Comparison of ENCODE assay signal across 11 mouse cellular contexts in genomic region chr11:88989530-88989929, GRCm38 (mm10). TPM values are rescaled to one million over a fixed set of nuclear protein-coding genes. Genes with fewer than 3 reads are reported as not detected.
A peak's percentile ranks its signal among the peaks of the same experiment; 100 is the strongest.
DNase-seq lines count a peak whose midpoint lies in the region; ATAC-seq lines count a peak whose summit lies in the region.
"Had no signal": no experiment of that assay in that cellular context is flagged by ENCODE, and none has a peak within 500 bp of the region (broad histone marks: within the 10 kb centered on the region; RNA-seq: fewer than 3 reads in every experiment).

No protein-coding gene starts in this region.

- H3K27me3 ChIP-seq in midbrain, embryonic 14.5 days (ENCODE audit: control insufficient read depth, insufficient read depth, low read length) = no peaks in the 10 kb centered on the region
- H3K27me3 ChIP-seq in midbrain, embryonic 10.5 days (ENCODE audit: low read depth, poor library complexity, severe bottlenecking) = no peaks in the 10 kb centered on the region
- no peaks in the 10 kb centered on the region for H3K27me3 ChIP-seq in intestine, embryonic 15.5 days (replicated peaks)

- no peaks in the 10 kb centered on the region for H3K9me3 ChIP-seq in midbrain, embryonic 14.5 days (ENCODE audit: control insufficient read depth, low read length)
- H3K9me3 ChIP-seq in midbrain, embryonic 10.5 days (replicated peaks) = no peaks in the 10 kb centered on the region
- no peaks in the 10 kb centered on the region for H3K9me3 ChIP-seq in intestine, embryonic 15.5 days

- 75% methylated on average over 5 of the region's 5 CpGs for WGBS in midbrain, embryonic 14.5 days
- 72% methylated on average over 5 of the region's 5 CpGs for WGBS in midbrain, embryonic 10.5 days
- WGBS in intestine, embryonic 15.5 days = 60% methylated on average over 5 of the region's 5 CpGs

- no peak overlapping the region for H3K4me2 ChIP-seq in midbrain, embryonic 14.5 days (ENCODE audit: low read length)
- no peak overlapping the region for H3K4me2 ChIP-seq in intestine, embryonic 15.5 days (replicated peaks)

- H3K27ac ChIP-seq in midbrain, embryonic 14.5 days (replicated peaks; ENCODE audit: low read depth, low read length) = no peak overlapping the region
- no peak overlapping the region for H3K27ac ChIP-seq in midbrain, embryonic 10.5 days (replicated peaks)
- H3K27ac ChIP-seq in intestine, embryonic 15.5 days = no peak overlapping the region

- no peaks in the 10 kb centered on the region for H3K4me1 ChIP-seq in midbrain, embryonic 14.5 days (ENCODE audit: control insufficient read depth, insufficient read depth, low read length)
- no peaks in the 10 kb centered on the region for H3K4me1 ChIP-seq in midbrain, embryonic 10.5 days
- H3K4me1 ChIP-seq in intestine, embryonic 15.5 days (replicated peaks) = no peaks in the 10 kb centered on the region

- peak; percentile 53 for DNase-seq in midbrain, embryonic 14.5 days
- no peak for DNase-seq in midbrain, embryonic 10.5 days (ENCODE audit: low spot score)
- DNase-seq in R1 (ENCODE audit: low read depth, low spot score) = peak; percentile 89
- no peak for DNase-seq in right cerebral cortex, adult 18-20 months
- DNase-seq in neural tube, embryonic 10.5 days (ENCODE audit: extremely low spot score, low spot score) = no peak
- no peak for DNase-seq in urinary bladder, adult 2 months (ENCODE audit: low spot score)
- DNase-seq: gastrocnemius, postnatal 25 days had no signal

- no peak for ATAC-seq in midbrain, embryonic 14.5 days (ENCODE audit: low FRiP score, low TSS enrichment)
- ATAC-seq in intestine, embryonic 15.5 days = 0 out of 2 replicates have a peak, but pooled peaks have one; percentile 63
- ATAC-seq in neutrophil, adult 5-6 weeks (ENCODE audit: extremely low read depth, insufficient number of reproducible peaks, low FRiP score, poor library complexity, severe bottlenecking) = peak; percentile 62

- H3K4me3 ChIP-seq in midbrain, embryonic 14.5 days (replicated peaks; ENCODE audit: low read depth, low read length) = no peak overlapping the region
- no peak overlapping the region for H3K4me3 ChIP-seq in midbrain, embryonic 10.5 days
- no peak overlapping the region for H3K4me3 ChIP-seq in intestine, embryonic 15.5 days (replicated peaks)

- peaks cover 54% of the 10 kb centered on the region for H3K36me3 ChIP-seq in midbrain, embryonic 14.5 days (ENCODE audit: control insufficient read depth, insufficient read depth, low read length)
- peaks cover 65% of the 10 kb centered on the region for H3K36me3 ChIP-seq in midbrain, embryonic 10.5 days
- peaks cover 10% of the 10 kb centered on the region for H3K36me3 ChIP-seq in intestine, embryonic 15.5 days

- H3K9ac ChIP-seq in midbrain, embryonic 14.5 days (replicated peaks; ENCODE audit: low read length) = no peak overlapping the region
- H3K9ac ChIP-seq in intestine, embryonic 15.5 days = no peak overlapping the region

RNA-seq across cellular contexts. Expression of gene Trim25, which starts 9.6 kb away (rescaled TPM):
- polyA plus RNA-seq in midbrain, embryonic 14.5 days (2014; fragmentation: Nextera tagmentation; extraction: Ambion mirVana) = 2.0 and 3.9 TPM in 2 replicates
- polyA plus RNA-seq in midbrain, embryonic 10.5 days (2016; fragmentation: Nextera tagmentation; extraction: Ambion mirVana) = 3.0 and 3.3 TPM in 2 replicates
- 27.8 and 29.0 TPM in 2 replicates for polyA plus RNA-seq in intestine, embryonic 15.5 days (2015; fragmentation: Nextera tagmentation; extraction: Ambion mirVana)
- 97.7 and 107 TPM in 2 replicates for total RNA-seq in neutrophil, adult 5-6 weeks (2017)
- 12.9 and 18.2 TPM in 2 replicates for polyA plus RNA-seq in urinary bladder, adult 2 months (2012; rRNA removed)

RNA-seq across cellular contexts. Expression of gene Coil, which starts 19.5 kb away (rescaled TPM):
- polyA plus RNA-seq in midbrain, embryonic 14.5 days (2014; fragmentation: Nextera tagmentation; extraction: Ambion mirVana) = 19.2 and 21.8 TPM in 2 replicates
- 29.9 and 30.3 TPM in 2 replicates for polyA plus RNA-seq in midbrain, embryonic 10.5 days (2016; fragmentation: Nextera tagmentation; extraction: Ambion mirVana)
- polyA plus RNA-seq in intestine, embryonic 15.5 days (2015; fragmentation: Nextera tagmentation; extraction: Ambion mirVana) = 12.4 and 13.9 TPM in 2 replicates
- 6.5 and 7.8 TPM in 2 replicates for total RNA-seq in neutrophil, adult 5-6 weeks (2017)
- 9.7 and 10.9 TPM in 2 replicates for polyA plus RNA-seq in urinary bladder, adult 2 months (2012; rRNA removed)

RNA-seq across cellular contexts. Expression of gene Elobl, which starts 22.8 kb away (rescaled TPM):
- polyA plus RNA-seq in midbrain, embryonic 14.5 days (2014; fragmentation: Nextera tagmentation; extraction: Ambion mirVana) = not detected in 2 replicates
- not detected in 2 replicates for polyA plus RNA-seq in midbrain, embryonic 10.5 days (2016; fragmentation: Nextera tagmentation; extraction: Ambion mirVana)
- polyA plus RNA-seq in intestine, embryonic 15.5 days (2015; fragmentation: Nextera tagmentation; extraction: Ambion mirVana) = not detected in 2 replicates
- total RNA-seq in neutrophil, adult 5-6 weeks (2017) = not detected in 2 replicates
- not detected in 2 replicates for polyA plus RNA-seq in urinary bladder, adult 2 months (2012; rRNA removed)
- total RNA-seq: gastrocnemius, postnatal 25 days; layer of hippocampus, postnatal 14 days had no signal
- polyA plus RNA-seq: neural tube, embryonic 11.5 days had no signal

RNA-seq across cellular contexts. Expression of gene Scpep1, which starts 34.3 kb away (rescaled TPM):
- 19.9 and 26.8 TPM in 2 replicates for polyA plus RNA-seq in midbrain, embryonic 14.5 days (2014; fragmentation: Nextera tagmentation; extraction: Ambion mirVana)
- polyA plus RNA-seq in midbrain, embryonic 10.5 days (2016; fragmentation: Nextera tagmentation; extraction: Ambion mirVana) = 75.5 and 81.0 TPM in 2 replicates
- polyA plus RNA-seq in intestine, embryonic 15.5 days (2015; fragmentation: Nextera tagmentation; extraction: Ambion mirVana) = 131 and 142 TPM in 2 replicates
- 31.9 and 40.1 TPM in 2 replicates for total RNA-seq in neutrophil, adult 5-6 weeks (2017)
- 94.2 and 94.3 TPM in 2 replicates for polyA plus RNA-seq in urinary bladder, adult 2 months (2012; rRNA removed)

Comparison
In these comparisons a context has a peak if more than half of its experiments do, and no peak if none do; other contexts are left out.
1. DNase-seq: peak in midbrain, embryonic 14.5 days (single experiment) and R1 (single experiment); none in midbrain, embryonic 10.5 days (single experiment), right cerebral cortex, adult 18-20 months (single experiment), neural tube, embryonic 10.5 days (single experiment) and urinary bladder, adult 2 months (single experiment).